Mouse (Mus musculus): Measurements from ENCODE around the gene Spred2. TPM values are rescaled to one million over a fixed set of nuclear protein-coding genes. Genes with fewer than 3 reads are reported as not detected.
A peak's percentile ranks its signal among the peaks of the same experiment; 100 is the strongest.

Gene Spred2
- polyA plus RNA-seq, 1 experiment from 2014 or later, result 4.1 TPM

DNA sequence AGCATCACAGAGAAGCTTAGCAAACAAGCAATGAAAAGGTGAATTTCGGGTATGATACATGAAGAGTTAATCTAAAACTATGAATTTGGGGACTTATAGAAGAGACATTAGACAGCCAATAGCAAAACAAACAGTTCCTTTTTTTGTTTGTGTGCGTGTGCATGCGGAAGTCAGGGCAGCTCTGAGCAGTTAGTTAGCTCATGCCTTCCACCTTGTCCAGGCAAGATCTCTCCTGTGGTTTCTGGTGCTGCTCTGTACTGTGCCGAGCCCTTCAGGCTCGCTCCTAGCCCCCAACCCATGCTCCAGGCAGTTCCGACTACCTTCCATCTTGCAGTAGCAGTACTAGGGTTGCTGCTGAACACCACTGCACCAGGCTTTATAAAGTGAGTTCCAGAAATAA is 31.5 kb downstream of the Spred2 start:
- no peak for ATAC-seq (ENCODE audit: insufficient number of reproducible peaks, insufficient read depth, low FRiP score, low read depth)
- Histone ChIP-seq H3K27ac (replicated peaks in 1 of 2; ENCODE audit: control insufficient read depth in 1 of 2, insufficient read depth in 1 of 2, low read depth in 2 of 2, low read length in 2 of 2) (no peak overlapping the region), H3K4me3 (ENCODE audit: control insufficient read depth in 1 of 2, insufficient read depth in 1 of 2, low read depth in 1 of 2, low read length in 2 of 2) (no peak overlapping the region), H3K9me3 (ENCODE audit: control insufficient read depth, low read length) (no peaks in the 10 kb centered on the region), H3K9ac (ENCODE audit: low read length) (no peak overlapping the region), H3K27me3 (ENCODE audit: control insufficient read depth, insufficient read depth, low read length) (no peaks in the 10 kb centered on the region), H3K4me1 (ENCODE audit: control insufficient read depth in 2 of 2, insufficient read depth in 2 of 2, low read length in 2 of 2) (peaks cover 15 to 20% of the 10 kb centered on the region in 2 experiments), H3K4me2 (ENCODE audit: low read length) (no peak overlapping the region), H3K36me3 (ENCODE audit: control insufficient read depth, insufficient read depth, low read length) (no peaks in the 10 kb centered on the region)
- WGBS, result 89% methylated on average over 6 of the region's 6 CpGs

DNA sequence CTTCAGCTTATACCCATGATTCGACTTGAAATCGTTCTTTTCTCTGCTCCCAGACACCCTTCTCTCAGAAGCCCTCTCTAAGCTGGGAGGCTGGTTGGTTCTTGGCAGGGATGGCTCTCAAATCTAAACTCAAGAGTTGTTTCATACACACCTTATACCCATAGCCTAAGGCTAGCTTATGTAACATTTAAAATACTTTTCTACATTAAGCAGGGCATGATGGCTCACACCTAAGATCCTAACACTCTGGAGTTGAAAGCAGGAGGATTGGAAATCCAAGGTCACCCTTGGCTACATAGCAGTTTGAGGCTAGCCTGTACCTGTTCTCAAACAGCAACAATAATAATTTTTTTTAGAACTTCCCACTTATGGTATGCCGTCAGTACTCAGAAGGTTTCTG is 34.8 kb downstream of the Spred2 start:
- H3K36me3 ChIP-seq (ENCODE audit: control insufficient read depth, insufficient read depth, low read length), result no peaks in the 10 kb centered on the region
- 87% methylated on average over 3 of the region's 3 CpGs for WGBS
- no peak overlapping the region for H3K27ac ChIP-seq (replicated peaks in 1 of 2; ENCODE audit: control insufficient read depth in 1 of 2, insufficient read depth in 1 of 2, low read depth in 2 of 2, low read length in 2 of 2)
- H3K9ac ChIP-seq (ENCODE audit: low read length), result no peak overlapping the region
- no peak for ATAC-seq (ENCODE audit: insufficient number of reproducible peaks, insufficient read depth, low FRiP score, low read depth)
- H3K4me2 ChIP-seq (ENCODE audit: low read length), result no peak overlapping the region
- H3K27me3 ChIP-seq (ENCODE audit: control insufficient read depth, insufficient read depth, low read length), result no peaks in the 10 kb centered on the region
- H3K4me3 ChIP-seq (ENCODE audit: control insufficient read depth in 1 of 2, insufficient read depth in 1 of 2, low read depth in 1 of 2, low read length in 2 of 2), result no peak overlapping the region
- no peaks in the 10 kb centered on the region for H3K9me3 ChIP-seq (ENCODE audit: control insufficient read depth, low read length)
- H3K4me1 ChIP-seq (ENCODE audit: control insufficient read depth in 2 of 2, insufficient read depth in 2 of 2, low read length in 2 of 2), result peaks cover 20 to 34% of the 10 kb centered on the region in 2 experiments

DNA sequence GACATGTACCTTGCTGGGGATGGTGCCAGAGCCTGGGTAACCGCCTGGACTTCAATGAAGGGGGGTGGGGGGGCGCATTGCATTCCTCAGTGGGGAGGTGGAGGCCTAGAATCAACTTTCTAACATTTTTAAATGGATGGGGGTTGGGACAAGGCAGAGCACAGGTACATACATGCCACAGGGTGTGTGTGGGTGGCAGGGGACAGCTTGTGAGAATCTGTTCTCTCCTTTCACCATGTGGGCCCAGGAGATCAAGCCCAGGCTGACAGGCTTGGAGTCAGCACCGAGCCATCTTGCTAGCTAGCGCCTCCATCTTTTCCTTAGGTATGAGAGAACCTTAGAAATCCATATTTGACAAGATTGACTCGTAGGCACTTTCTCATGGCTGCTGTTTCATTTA is 35.7 kb downstream of the Spred2 start:
- no peak for ATAC-seq (ENCODE audit: insufficient number of reproducible peaks, insufficient read depth, low FRiP score, low read depth)
- Histone ChIP-seq H3K4me3 (ENCODE audit: control insufficient read depth in 1 of 2, insufficient read depth in 1 of 2, low read depth in 1 of 2, low read length in 2 of 2) (no peak overlapping the region), H3K36me3 (ENCODE audit: control insufficient read depth, insufficient read depth, low read length) (no peaks in the 10 kb centered on the region), H3K4me2 (ENCODE audit: low read length) (no peak overlapping the region), H3K27ac (replicated peaks in 1 of 2; ENCODE audit: control insufficient read depth in 1 of 2, insufficient read depth in 1 of 2, low read depth in 2 of 2, low read length in 2 of 2) (no peak overlapping the region), H3K9me3 (ENCODE audit: control insufficient read depth, low read length) (no peaks in the 10 kb centered on the region), H3K9ac (ENCODE audit: low read length) (no peak overlapping the region), H3K27me3 (ENCODE audit: control insufficient read depth, insufficient read depth, low read length) (no peaks in the 10 kb centered on the region), H3K4me1 (ENCODE audit: control insufficient read depth in 2 of 2, insufficient read depth in 2 of 2, low read length in 2 of 2) (peaks cover 24 to 43% of the 10 kb centered on the region in 2 experiments)
- 75% methylated on average over 5 of the region's 5 CpGs for WGBS

DNA sequence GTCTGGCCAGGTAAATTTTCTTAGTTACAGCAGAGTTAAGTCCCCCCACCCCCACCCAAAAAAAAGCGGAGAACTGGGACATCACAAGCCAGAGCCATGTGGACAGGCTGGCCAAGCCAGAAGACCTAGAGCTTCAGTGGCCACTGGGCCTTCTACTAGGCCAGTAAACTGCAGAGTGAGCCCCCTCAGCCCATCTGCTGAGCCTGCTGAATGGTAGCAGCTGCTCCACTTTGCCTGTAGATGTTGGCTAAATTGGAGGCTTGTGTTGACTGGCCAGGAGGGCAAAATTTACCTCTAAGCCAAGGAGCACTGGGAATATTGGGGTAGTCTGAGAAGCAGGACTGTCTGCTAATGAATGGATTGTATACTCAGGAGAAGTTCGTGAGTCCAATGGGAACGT is 36.4 kb downstream of the Spred2 start:
- peaks cover 28 to 49% of the 10 kb centered on the region in 2 experiments for H3K4me1 ChIP-seq (ENCODE audit: control insufficient read depth in 2 of 2, insufficient read depth in 2 of 2, low read length in 2 of 2)
- H3K9me3 ChIP-seq (ENCODE audit: control insufficient read depth, low read length), result no peaks in the 10 kb centered on the region
- ATAC-seq (ENCODE audit: insufficient number of reproducible peaks, insufficient read depth, low FRiP score, low read depth), result no peak
- H3K9ac ChIP-seq (ENCODE audit: low read length), result no peak overlapping the region
- H3K4me2 ChIP-seq (ENCODE audit: low read length), result no peak overlapping the region
- H3K36me3 ChIP-seq (ENCODE audit: control insufficient read depth, insufficient read depth, low read length), result no peaks in the 10 kb centered on the region
- H3K27me3 ChIP-seq (ENCODE audit: control insufficient read depth, insufficient read depth, low read length), result no peaks in the 10 kb centered on the region
- WGBS, result 80% methylated on average over 3 of the region's 3 CpGs
- no peak overlapping the region for H3K4me3 ChIP-seq (ENCODE audit: control insufficient read depth in 1 of 2, insufficient read depth in 1 of 2, low read depth in 1 of 2, low read length in 2 of 2)
- H3K27ac ChIP-seq (replicated peaks in 1 of 2; ENCODE audit: control insufficient read depth in 1 of 2, insufficient read depth in 1 of 2, low read depth in 2 of 2, low read length in 2 of 2), result no peak overlapping the region

DNA sequence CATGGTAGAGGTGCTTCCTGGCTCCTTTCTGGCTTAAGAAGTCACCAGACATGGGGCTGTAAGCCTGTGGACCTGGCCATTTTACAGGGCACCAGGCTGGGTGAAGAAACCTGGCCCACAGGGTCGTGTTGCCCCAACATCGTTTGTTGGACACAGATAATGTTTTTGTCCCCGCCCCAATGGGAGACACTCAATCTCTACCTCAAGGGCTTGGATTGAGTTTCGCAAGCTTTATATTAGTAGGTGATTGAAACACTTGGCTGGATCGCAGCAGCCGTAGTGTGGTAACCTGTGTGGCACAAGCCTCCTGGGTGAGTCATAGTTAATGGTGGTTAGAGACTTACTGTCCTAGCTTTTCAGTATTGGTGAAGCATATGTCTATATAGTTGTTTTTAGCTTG is 36.9 kb downstream of the Spred2 start:
- Histone ChIP-seq H3K4me3 (ENCODE audit: control insufficient read depth in 1 of 2, insufficient read depth in 1 of 2, low read depth in 1 of 2, low read length in 2 of 2) (no peak overlapping the region), H3K9me3 (ENCODE audit: control insufficient read depth, low read length) (no peaks in the 10 kb centered on the region), H3K27ac (replicated peaks in 1 of 2; ENCODE audit: control insufficient read depth in 1 of 2, insufficient read depth in 1 of 2, low read depth in 2 of 2, low read length in 2 of 2) (no peak overlapping the region), H3K4me2 (ENCODE audit: low read length) (no peak overlapping the region), H3K36me3 (ENCODE audit: control insufficient read depth, insufficient read depth, low read length) (no peaks in the 10 kb centered on the region), H3K9ac (ENCODE audit: low read length) (no peak overlapping the region), H3K27me3 (ENCODE audit: control insufficient read depth, insufficient read depth, low read length) (no peaks in the 10 kb centered on the region), H3K4me1 (ENCODE audit: control insufficient read depth in 2 of 2, insufficient read depth in 2 of 2, low read length in 2 of 2) (peaks cover 33 to 55% of the 10 kb centered on the region in 2 experiments)
- 86% methylated on average over 6 of the region's 6 CpGs for WGBS
- ATAC-seq (ENCODE audit: insufficient number of reproducible peaks, insufficient read depth, low FRiP score, low read depth), result no peak

DNA sequence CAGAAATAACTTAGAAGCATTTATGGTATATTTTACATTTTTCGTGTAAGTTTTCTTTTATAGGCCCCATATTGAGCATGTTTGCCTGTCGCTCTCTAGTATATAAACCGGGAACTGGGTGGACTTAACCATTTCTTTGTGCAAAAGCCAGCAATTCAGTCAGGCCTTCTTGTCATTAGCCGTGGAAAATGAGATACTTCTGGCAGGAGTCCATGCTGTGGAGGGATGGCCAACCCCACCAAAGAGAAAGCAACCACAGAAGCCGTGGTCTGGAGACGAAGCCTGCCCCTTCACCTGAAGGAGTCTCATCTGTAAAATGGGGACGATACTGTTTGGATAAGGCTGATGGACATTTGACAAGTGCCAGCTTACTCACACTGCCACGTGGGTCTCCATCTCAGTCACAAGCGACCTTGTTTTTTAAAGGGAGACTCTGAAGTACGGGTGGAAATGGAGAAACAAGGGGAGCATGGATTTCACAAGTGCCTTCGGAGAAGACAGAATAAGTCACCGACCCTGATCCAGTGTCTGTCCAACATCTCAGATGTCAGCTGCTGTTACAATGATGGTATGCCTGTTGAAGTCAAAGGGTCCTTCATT is 37.7 kb downstream of the Spred2 start:
- Histone ChIP-seq H3K27me3 (ENCODE audit: control insufficient read depth, insufficient read depth, low read length) (no peaks in the 10 kb centered on the region), H3K4me1 (ENCODE audit: control insufficient read depth in 2 of 2, insufficient read depth in 2 of 2, low read length in 2 of 2) (peaks cover 37 to 60% of the 10 kb centered on the region in 2 experiments), H3K9me3 (ENCODE audit: control insufficient read depth, low read length) (no peaks in the 10 kb centered on the region), H3K4me2 (ENCODE audit: low read length) (no peak overlapping the region), H3K4me3 (ENCODE audit: control insufficient read depth in 1 of 2, insufficient read depth in 1 of 2, low read depth in 1 of 2, low read length in 2 of 2) (no peak overlapping the region), H3K27ac (replicated peaks in 1 of 2; ENCODE audit: control insufficient read depth in 1 of 2, insufficient read depth in 1 of 2, low read depth in 2 of 2, low read length in 2 of 2) (no peak overlapping the region), H3K9ac (ENCODE audit: low read length) (no peak overlapping the region), H3K36me3 (ENCODE audit: control insufficient read depth, insufficient read depth, low read length) (no peaks in the 10 kb centered on the region)
- WGBS, result 67% methylated on average over 12 of the region's 12 CpGs
- no peak for ATAC-seq (ENCODE audit: insufficient number of reproducible peaks, insufficient read depth, low FRiP score, low read depth)

DNA sequence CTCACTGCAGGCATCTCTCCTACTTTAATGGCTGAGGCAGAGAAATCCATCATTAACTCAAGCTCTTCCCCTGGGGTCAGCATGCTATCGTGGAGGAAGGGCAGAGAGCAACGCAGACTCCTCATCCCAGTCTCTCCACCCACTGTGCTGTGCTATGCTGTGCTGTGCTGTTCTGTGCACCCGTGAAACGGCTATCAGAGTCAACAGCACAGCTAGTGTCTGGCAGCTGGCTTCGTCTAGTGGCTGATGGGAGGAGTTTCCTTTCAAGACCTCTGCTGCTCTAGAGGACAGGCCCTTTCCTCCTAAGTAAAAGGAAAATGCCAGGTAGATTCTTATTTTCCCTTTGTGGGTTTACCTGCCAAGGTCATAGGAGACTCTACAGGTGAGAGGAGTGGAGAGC is 38.6 kb downstream of the Spred2 start:
- Histone ChIP-seq H3K36me3 (ENCODE audit: control insufficient read depth, insufficient read depth, low read length) (no peaks in the 10 kb centered on the region), H3K9me3 (ENCODE audit: control insufficient read depth, low read length) (no peaks in the 10 kb centered on the region), H3K27me3 (ENCODE audit: control insufficient read depth, insufficient read depth, low read length) (no peaks in the 10 kb centered on the region), H3K4me2 (ENCODE audit: low read length) (no peak overlapping the region), H3K4me3 (ENCODE audit: control insufficient read depth in 1 of 2, insufficient read depth in 1 of 2, low read depth in 1 of 2, low read length in 2 of 2) (no peak overlapping the region), H3K27ac (replicated peaks in 1 of 2; ENCODE audit: control insufficient read depth in 1 of 2, insufficient read depth in 1 of 2, low read depth in 2 of 2, low read length in 2 of 2) (no peak overlapping the region), H3K9ac (ENCODE audit: low read length) (no peak overlapping the region; the same call in 1 of the 2 replicates), H3K4me1 (ENCODE audit: control insufficient read depth in 2 of 2, insufficient read depth in 2 of 2, low read length in 2 of 2) (peaks cover 37 to 62% of the 10 kb centered on the region in 2 experiments)
- 0 out of 2 replicates have a peak, but pooled peaks have one; percentile 36 for ATAC-seq (ENCODE audit: insufficient number of reproducible peaks, insufficient read depth, low FRiP score, low read depth)
- 12% methylated on average over 5 of the region's 5 CpGs for WGBS

DNA sequence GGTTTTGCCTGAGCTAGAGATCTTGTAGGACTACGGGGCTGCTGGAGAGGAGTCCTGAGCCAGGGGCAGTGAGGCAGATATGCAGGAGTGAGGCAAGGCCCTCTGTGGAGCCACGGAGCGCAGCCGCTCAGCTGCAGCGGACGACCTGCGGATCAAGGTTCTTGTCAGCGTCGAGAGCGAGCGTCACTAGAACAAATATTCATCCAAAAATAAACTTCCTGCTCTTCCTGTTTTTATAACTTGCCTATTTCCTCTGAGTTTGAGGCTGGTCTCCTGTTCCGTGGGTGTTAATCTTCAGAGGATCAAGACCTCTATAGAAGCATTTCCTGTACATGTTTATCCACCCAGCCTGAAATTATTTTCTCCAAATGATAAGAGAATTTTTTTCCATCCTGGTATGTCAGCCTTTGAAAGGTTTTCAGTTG is 39.6 kb downstream of the Spred2 start:
- Histone ChIP-seq H3K4me2 (ENCODE audit: low read length) (peak overlapping the region; percentile 18; the same call in 1 of the 2 replicates), H3K36me3 (ENCODE audit: control insufficient read depth, insufficient read depth, low read length) (no peaks in the 10 kb centered on the region), H3K27me3 (ENCODE audit: control insufficient read depth, insufficient read depth, low read length) (no peaks in the 10 kb centered on the region), H3K27ac (replicated peaks in 1 of 2; ENCODE audit: control insufficient read depth in 1 of 2, insufficient read depth in 1 of 2, low read depth in 2 of 2, low read length in 2 of 2) (peak overlapping the region; percentile 63 to 68), H3K9me3 (ENCODE audit: control insufficient read depth, low read length) (no peaks in the 10 kb centered on the region), H3K4me3 (ENCODE audit: control insufficient read depth in 1 of 2, insufficient read depth in 1 of 2, low read depth in 1 of 2, low read length in 2 of 2) (no peak overlapping the region), H3K4me1 (ENCODE audit: control insufficient read depth in 2 of 2, insufficient read depth in 2 of 2, low read length in 2 of 2) (peaks cover 37 to 62% of the 10 kb centered on the region in 2 experiments), H3K9ac (ENCODE audit: low read length) (0 out of 2 replicates have a peak overlapping the region, but pooled peaks have one; percentile 8)
- no peak for ATAC-seq (ENCODE audit: insufficient number of reproducible peaks, insufficient read depth, low FRiP score, low read depth)
- WGBS, result 25% methylated on average over 12 of the region's 12 CpGs

Measured in heart, embryonic 14.5 days (tissue).